Mouse (Mus musculus) midbrain, embryonic 13.5 days (tissue): ENCODE results near the gene Raf1. TPM values are rescaled to one million over a fixed set of nuclear protein-coding genes. Genes with fewer than 3 reads are reported as not detected.

Experiments
- ATAC-seq: fragments of 200-750 bp; cut with Nextera tagmentation; 2 replicates; pipeline ENCODE4 v1.8.0; 2017; ENCODE audit warnings: mild to moderate bottlenecking, moderate TSS enrichment, moderate library complexity
- H3K27ac ChIP-seq: fragments of 300-500 bp; sonication (generic); 2 replicates; pipeline ENCODE4 v1.5.1; 2015; ENCODE audit warnings: inconsistent platforms, mild to moderate bottlenecking, moderate library complexity
- H3K27me3 ChIP-seq: fragments of 300-500 bp; sonication (generic); 2 replicates; pipeline ENCODE4 v1.6.1; 2015; ENCODE audit warnings: mild to moderate bottlenecking, inconsistent platforms
- H3K36me3 ChIP-seq: fragments of 300-500 bp; sonication (generic); 2 replicates; pipeline ENCODE4 v1.6.1; 2015; ENCODE audit warnings: mild to moderate bottlenecking, inconsistent platforms
- H3K4me1 ChIP-seq: fragments of 300-500 bp; sonication (generic); replicated peaks from 2 replicates; pipeline ENCODE4 v1.6.1; 2015; ENCODE audit warnings: inconsistent platforms
- H3K4me2 ChIP-seq: fragments of 300-500 bp; sonication (generic); replicated peaks from 2 replicates; pipeline ENCODE4 v1.6.1; 2015; ENCODE audit warnings: moderate library complexity, mild to moderate bottlenecking, inconsistent platforms
- H3K4me3 ChIP-seq: fragments of 300-500 bp; sonication (generic); replicated peaks from 2 replicates; pipeline ENCODE4 v1.5.1; 2015; ENCODE audit warnings: mild to moderate bottlenecking, inconsistent platforms
- H3K9ac ChIP-seq: fragments of 300-500 bp; sonication (generic); replicated peaks from 2 replicates; pipeline ENCODE4 v1.6.1; 2015; ENCODE audit warnings: mild to moderate bottlenecking, inconsistent platforms
- H3K9me3 ChIP-seq: fragments of 300-500 bp; sonication (generic); 2 replicates; pipeline ENCODE4 v1.6.1; 2016; ENCODE audit warnings: mild to moderate bottlenecking, inconsistent platforms
- WGBS: fragments of 180-500 bp; shearing (Covaris S2); methylation state at CpG from one replicate; pipeline ENCODE4 v1.1.7; 2015; 5-methylcytosine and 5-hydroxymethylcytosine counted together
- polyA plus RNA-seq: library from polyadenylated mRNA; unstranded; fragments of >200 nt; fragmentation: Nextera tagmentation; extraction: Ambion mirVana; gene quantifications from 2 replicates; pipeline ENCODE4 v1.2.1, GENCODE M21; 2015

The Raf1 gene
- polyA plus RNA-seq, 1 experiment from 2014 or later, result 159 TPM

DNA sequence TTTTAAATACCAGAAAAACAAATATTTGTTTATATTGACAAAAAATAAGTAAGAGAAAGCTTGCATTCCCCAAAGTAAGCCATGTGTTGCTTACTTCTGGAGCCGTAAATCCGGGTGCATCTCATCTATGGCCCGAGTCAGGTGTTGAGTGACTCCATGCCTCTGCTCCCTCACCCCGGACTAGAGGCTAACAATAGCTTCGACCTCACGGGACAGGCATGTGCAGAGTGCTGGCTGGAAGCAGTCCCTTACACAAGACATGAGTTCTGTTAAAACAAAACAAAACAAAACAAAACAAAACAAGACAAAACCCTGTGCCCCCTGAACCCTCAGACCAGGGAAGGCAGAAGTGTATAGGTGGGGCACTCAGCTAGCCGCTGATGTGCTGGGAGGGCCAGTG lies 18.7 kb upstream of the Raf1 start:
- H3K9me3 ChIP-seq, result no peaks in the 10 kb centered on the region
- H3K27me3 ChIP-seq, result no peaks in the 10 kb centered on the region
- no peaks in the 10 kb centered on the region for H3K4me1 ChIP-seq
- H3K4me2 ChIP-seq, result no peak overlapping the region
- H3K9ac ChIP-seq, result no peak overlapping the region
- ATAC-seq, result no peak
- no peak overlapping the region for H3K27ac ChIP-seq
- no peaks in the 10 kb centered on the region for H3K36me3 ChIP-seq
- no peak overlapping the region for H3K4me3 ChIP-seq
- 54% methylated on average over 7 of the region's 7 CpGs for WGBS

DNA sequence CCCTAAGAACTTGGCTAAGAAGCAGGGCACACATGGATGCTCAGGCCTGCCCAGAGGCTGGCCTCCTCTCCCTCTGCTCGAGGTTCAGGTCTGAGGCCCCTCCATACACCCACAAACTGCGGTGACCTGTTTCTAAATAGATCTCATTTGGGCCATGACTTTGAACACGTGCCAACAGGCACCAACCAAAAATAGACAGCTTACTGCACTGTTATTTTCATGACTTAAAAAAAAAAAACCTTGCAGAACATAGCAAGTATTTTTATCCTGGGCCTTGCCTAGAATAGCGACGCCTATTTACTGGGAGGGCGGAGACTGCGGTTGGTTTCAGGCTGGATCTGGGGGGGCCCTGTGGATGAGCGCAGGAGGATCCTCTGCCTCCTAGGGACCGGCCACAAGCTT lies 18.0 kb upstream of the Raf1 start:
- no peak for ATAC-seq
- Histone ChIP-seq H3K9me3 (no peaks in the 10 kb centered on the region), H3K36me3 (no peaks in the 10 kb centered on the region), H3K4me1 (no peaks in the 10 kb centered on the region), H3K27me3 (no peaks in the 10 kb centered on the region), H3K4me3 (no peak overlapping the region), H3K27ac (no peak overlapping the region), H3K9ac (no peak overlapping the region), H3K4me2 (no peak overlapping the region)
- 60% methylated on average over 9 of the region's 9 CpGs for WGBS

DNA sequence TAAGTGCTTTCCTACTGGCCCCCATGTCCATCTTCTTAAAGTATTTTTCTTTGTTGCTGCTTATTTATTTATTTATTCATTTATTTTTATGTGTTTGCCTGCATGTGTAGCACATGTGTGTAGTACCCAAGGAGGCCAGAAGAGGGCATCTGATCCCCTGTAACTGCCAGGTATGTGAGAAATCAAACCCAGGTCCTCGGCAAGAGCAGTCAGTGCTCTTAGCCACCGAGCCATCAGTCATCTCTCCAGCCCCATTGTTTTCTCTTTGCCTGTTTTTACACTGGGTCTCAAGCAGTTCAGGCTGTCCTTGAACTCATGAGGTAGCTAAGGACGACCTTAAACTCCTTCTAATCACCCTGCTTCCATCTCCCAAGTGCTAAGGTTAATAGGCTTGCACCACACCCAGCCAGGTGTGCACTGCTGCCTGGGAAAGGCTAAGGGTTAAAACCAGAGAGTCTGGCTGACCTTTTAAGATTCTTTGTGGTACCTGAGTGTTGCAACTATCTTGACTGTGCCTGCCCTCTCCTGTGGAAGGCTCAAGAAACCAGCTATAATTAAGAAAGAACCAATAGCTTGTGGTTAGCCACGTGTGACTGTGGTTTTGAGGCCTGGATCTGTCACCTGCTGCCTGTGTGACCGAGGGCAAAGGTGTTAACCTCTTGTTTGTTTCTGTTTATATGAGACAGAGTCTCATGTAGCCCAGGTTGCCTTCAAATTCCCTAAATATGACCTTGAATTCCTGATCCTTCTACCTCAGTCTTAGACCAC lies 16.7 kb upstream of the Raf1 start:
- WGBS, result 72% methylated on average over 5 of the region's 5 CpGs
- H3K36me3 ChIP-seq, result no peaks in the 10 kb centered on the region
- H3K4me2 ChIP-seq, result no peak overlapping the region
- H3K9me3 ChIP-seq, result no peaks in the 10 kb centered on the region
- no peak overlapping the region for H3K27ac ChIP-seq
- ATAC-seq, result no peak
- no peaks in the 10 kb centered on the region for H3K27me3 ChIP-seq
- no peaks in the 10 kb centered on the region for H3K4me1 ChIP-seq
- no peak overlapping the region for H3K9ac ChIP-seq
- no peak overlapping the region for H3K4me3 ChIP-seq

DNA sequence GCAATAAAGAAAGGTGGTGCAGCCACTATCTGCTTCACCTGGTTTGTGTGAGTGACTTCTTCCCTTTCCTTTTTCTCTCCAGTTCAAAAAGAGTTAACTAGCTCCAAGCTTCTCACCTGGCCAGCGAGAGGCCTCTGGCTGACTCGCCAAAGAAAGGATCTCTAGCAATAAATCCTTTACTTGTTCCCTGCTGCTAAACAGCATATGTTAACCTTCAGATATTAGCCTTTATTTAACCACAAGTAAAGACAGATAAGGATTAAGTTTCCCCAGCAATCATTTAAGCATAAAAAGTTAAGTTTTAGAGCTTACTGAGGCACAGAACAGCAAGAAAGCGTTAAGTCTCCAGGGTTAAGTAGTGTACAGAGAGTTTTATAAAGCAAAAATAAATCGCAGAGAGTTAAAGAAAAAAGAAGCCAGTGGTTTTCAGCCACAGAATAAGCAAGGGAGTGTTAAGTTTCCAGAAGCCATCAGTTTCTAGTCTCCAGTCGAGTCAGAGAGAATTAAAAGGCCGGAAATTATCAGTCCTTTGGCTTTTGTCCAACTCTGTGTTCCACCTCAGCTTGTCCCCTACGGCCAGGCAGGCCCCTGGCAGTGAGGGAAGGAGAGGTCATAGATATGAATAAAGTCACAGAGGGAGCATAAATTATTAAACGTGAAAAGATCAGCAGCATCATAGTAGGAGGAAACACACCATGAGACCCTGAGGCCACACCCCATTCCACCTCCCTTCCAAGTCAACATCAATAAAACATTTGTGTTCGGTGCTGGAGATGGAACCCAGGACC lies 15.9 kb upstream of the Raf1 start:
- Histone ChIP-seq H3K9ac (no peak overlapping the region), H3K27me3 (no peaks in the 10 kb centered on the region), H3K9me3 (no peaks in the 10 kb centered on the region), H3K36me3 (no peaks in the 10 kb centered on the region), H3K27ac (no peak overlapping the region), H3K4me1 (no peaks in the 10 kb centered on the region), H3K4me3 (no peak overlapping the region), H3K4me2 (no peak overlapping the region)
- no peak for ATAC-seq
- WGBS, result 65% methylated on average over 9 of the region's 9 CpGs

DNA sequence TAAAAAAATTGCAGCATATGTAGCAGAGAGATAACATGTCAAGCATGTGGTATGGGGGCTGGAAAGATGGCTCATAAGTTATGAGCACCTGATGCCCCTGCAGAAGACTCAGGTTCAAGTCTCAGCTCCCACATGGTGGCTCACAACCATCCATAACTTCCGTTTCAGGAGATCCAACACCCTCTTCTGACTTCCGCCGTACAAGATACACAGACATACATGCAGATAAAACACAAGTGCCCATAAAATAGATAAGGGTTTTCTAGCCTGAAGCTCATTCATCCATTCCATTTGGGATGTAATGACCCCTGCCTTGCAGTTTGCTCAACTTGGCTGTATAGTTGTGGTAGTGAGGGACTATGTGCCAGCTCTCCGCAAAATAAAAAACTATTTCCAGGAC lies 13.7 kb upstream of the Raf1 start:
- ATAC-seq, result no peak
- no peaks in the 10 kb centered on the region for H3K4me1 ChIP-seq
- no peak overlapping the region for H3K9ac ChIP-seq
- no peaks in the 10 kb centered on the region for H3K9me3 ChIP-seq
- no peak overlapping the region for H3K4me2 ChIP-seq
- no peaks in the 10 kb centered on the region for H3K27me3 ChIP-seq
- no peak overlapping the region for H3K4me3 ChIP-seq
- no peaks in the 10 kb centered on the region for H3K36me3 ChIP-seq
- 96% methylated on average over 4 of the region's 4 CpGs for WGBS
- no peak overlapping the region for H3K27ac ChIP-seq

DNA sequence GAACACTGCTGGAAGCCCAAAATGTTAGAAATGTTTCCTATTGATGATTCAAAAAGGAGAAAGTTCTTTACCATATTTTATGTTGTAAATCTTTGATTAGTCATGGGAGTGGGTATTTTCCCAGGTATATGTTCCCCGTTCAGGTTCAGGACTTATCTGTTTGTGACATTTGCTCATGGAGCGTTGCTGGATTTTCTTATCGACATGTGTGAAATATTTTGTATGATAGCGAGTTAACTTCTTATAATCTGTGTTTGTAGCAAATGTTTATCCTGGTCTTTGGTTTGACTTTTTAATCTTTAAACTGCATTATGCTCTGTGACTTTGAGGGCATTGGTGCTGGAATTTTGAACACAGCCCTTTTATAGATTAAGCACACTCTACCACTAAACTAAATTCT lies 12.2 kb upstream of the Raf1 start:
- Histone ChIP-seq H3K27me3 (no peaks in the 10 kb centered on the region), H3K4me3 (no peak overlapping the region), H3K9ac (no peak overlapping the region), H3K4me2 (no peak overlapping the region), H3K36me3 (no peaks in the 10 kb centered on the region), H3K27ac (no peak overlapping the region), H3K4me1 (no peaks in the 10 kb centered on the region), H3K9me3 (no peaks in the 10 kb centered on the region)
- ATAC-seq, result no peak
- WGBS, result 90% methylated on average over 4 of the region's 4 CpGs

DNA sequence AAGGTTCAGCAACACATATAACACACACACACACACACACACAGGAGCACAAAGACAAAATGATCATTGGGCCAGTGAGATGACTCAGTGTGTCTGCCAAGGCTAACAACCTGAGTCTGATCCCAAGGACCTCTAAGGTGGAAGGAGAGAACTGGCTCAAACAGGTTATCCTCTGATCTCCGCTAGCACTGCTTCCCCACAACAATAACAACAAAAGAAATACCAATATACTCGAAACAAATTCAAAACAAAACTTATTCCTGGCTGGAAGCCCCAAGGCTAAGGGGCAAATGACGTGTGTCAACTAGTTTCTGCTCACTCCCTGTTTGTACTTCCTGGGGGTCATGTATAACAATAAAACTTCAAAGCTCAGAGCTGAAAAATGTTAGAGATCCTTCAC lies 11.3 kb upstream of the Raf1 start:
- H3K4me3 ChIP-seq, result no peak overlapping the region
- H3K27me3 ChIP-seq, result no peaks in the 10 kb centered on the region
- 68% methylated on average over 3 of the region's 3 CpGs for WGBS
- H3K4me2 ChIP-seq, result no peak overlapping the region
- no peak for ATAC-seq
- H3K4me1 ChIP-seq, result no peaks in the 10 kb centered on the region
- H3K9me3 ChIP-seq, result no peaks in the 10 kb centered on the region
- no peak overlapping the region for H3K27ac ChIP-seq
- no peaks in the 10 kb centered on the region for H3K36me3 ChIP-seq
- no peak overlapping the region for H3K9ac ChIP-seq

DNA sequence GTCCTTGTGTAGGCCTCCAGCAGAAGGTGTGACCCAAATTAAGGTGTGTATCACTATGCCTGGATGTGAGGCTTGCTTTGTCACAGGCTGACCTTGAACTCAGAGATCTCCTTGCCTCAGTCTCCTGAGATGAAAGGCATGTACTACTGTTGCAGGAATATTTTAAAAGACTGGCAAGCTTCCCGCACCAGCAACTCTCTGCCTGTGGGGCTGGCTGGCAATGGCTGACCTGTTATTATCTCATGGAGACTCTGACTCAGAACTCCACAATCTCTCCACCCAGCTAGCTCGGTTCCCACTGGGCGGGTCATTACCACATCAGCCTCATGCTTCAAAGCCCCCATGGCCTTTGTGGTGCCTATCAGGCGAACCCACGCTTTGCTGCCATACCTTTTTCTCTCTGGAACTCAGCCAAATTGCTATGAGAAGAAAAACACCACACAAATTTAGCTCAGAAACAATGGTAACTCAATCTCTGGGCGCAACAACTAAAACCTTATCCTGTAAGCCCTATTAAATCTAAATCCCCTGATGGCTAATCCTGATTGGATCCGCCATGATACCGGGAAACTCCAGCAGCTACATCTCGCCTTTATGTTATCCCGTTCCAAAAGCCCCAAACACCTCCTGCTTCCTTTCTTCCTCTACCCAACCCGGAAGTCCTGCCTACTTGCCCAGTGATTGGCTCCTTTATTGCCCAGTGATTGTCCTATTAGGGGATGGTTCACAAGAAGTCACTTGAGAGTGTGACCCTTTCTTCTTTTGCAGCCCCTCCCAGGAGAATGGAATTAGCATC lies 8.6 kb upstream of the Raf1 start:
- Histone ChIP-seq H3K27me3 (no peaks in the 10 kb centered on the region), H3K4me1 (no peaks in the 10 kb centered on the region), H3K36me3 (no peaks in the 10 kb centered on the region), H3K4me3 (no peak overlapping the region), H3K27ac (no peak overlapping the region), H3K9me3 (no peaks in the 10 kb centered on the region), H3K4me2 (peak overlapping the region; percentile 12; the same call in 1 of the 2 replicates), H3K9ac (no peak overlapping the region)
- 49% methylated on average over 11 of the region's 11 CpGs for WGBS
- no peak for ATAC-seq

DNA sequence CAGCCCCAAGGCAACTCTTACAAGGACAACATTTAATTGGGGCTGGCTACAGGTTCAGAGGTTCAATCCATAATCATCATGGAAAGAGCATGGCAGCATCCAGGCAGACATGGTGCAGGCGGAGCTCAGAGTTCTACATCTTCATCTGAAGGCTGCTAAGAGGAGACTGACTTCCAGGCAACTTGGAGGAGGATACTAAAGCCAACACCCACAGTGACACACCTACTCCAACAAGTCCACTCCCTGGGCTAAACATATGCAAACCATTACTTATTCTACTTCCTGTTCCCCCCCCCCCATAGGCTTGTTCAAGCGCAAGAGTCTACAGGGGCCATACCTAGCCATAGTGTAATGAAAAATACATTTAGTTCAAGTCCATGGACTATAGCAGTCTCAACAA lies 7.8 kb upstream of the Raf1 start:
- H3K4me3 ChIP-seq, result no peak overlapping the region
- no peaks in the 10 kb centered on the region for H3K4me1 ChIP-seq
- H3K27me3 ChIP-seq, result no peaks in the 10 kb centered on the region
- no peak overlapping the region for H3K27ac ChIP-seq
- H3K9ac ChIP-seq, result no peak overlapping the region
- ATAC-seq, result no peak
- 95% methylated on average over 2 of the region's 2 CpGs for WGBS
- H3K4me2 ChIP-seq, result no peak overlapping the region
- H3K36me3 ChIP-seq, result no peaks in the 10 kb centered on the region
- no peaks in the 10 kb centered on the region for H3K9me3 ChIP-seq

DNA sequence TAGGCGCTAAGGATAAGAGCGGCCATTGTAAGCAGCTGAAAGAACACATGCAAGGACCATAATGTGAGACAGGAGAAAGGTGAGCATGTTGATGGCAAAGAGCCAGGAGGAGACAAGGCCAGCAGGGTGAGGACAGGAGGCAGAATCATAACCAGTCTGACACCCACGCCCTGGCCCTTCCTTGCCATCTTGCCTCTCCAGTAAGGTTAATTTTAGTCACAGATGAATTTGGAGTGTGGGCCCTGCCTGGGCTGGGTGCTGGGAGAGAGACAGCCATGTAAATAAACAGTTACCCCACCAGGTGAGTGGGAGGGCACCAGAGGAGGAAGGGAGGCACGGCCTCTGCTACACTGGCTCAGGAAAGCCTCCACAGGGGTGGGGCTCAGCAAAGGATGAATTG lies 4.6 kb upstream of the Raf1 start:
- Histone ChIP-seq H3K27me3 (no peaks in the 10 kb centered on the region), H3K4me2 (no peak overlapping the region), H3K9me3 (no peaks in the 10 kb centered on the region), H3K36me3 (no peaks in the 10 kb centered on the region), H3K9ac (no peak overlapping the region), H3K4me1 (peaks cover 4% of the 10 kb centered on the region; the same call in 1 of the 2 replicates), H3K27ac (no peak overlapping the region), H3K4me3 (no peak overlapping the region)
- 90% methylated on average over 4 of the region's 4 CpGs for WGBS
- no peak for ATAC-seq

DNA sequence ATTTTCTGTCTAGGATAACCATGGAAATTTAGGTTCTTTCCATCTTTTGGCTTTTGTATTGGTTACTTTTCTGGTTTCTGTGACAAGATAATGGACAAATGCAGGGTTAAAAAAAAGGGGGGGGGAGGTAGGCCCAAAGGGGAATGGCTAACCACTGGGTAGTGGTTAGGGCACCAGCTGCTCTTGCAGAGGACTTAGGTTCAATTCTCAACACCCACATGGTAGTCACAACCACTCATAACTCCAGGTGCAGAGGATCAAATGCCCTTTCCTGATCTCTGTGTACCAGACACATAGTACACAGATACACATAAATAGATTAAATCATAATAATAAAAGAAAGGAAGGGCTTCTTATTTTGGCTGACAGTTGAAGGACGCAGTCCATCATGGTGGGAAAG lies 1.6 kb upstream of the Raf1 start:
- Histone ChIP-seq H3K27ac (no peak overlapping the region), H3K4me2 (no peak overlapping the region), H3K4me3 (no peak overlapping the region), H3K9me3 (no peaks in the 10 kb centered on the region), H3K36me3 (no peaks in the 10 kb centered on the region), H3K27me3 (no peaks in the 10 kb centered on the region), H3K4me1 (peaks cover 23% of the 10 kb centered on the region), H3K9ac (no peak overlapping the region)
- ATAC-seq, result no peak
- 96% methylated on average over 1 of the region's 1 CpGs for WGBS

DNA sequence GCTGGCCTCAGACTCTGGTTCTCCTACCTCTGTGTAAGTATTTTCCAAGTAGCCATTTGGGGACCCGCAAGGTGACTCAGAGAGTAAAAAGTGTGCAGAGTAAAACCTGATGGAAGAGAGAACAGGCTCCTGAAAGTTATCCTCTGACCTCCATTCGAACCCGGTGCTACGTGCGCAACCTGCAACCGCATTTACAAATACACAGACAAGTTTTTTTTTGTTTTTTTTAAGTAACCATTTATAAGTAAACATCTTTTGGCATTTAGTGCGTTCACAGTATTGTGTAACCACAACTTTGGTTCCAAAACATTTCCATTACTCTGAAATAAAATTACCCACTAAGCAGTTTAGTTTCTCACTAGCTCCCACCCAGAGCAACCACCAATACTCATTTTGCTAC lies 1.0 kb upstream of the Raf1 start:
- Histone ChIP-seq H3K9me3 (no peaks in the 10 kb centered on the region), H3K9ac (no peak overlapping the region), H3K27me3 (no peaks in the 10 kb centered on the region), H3K4me2 (peak overlapping the region; percentile 80), H3K4me1 (peaks cover 28% of the 10 kb centered on the region), H3K27ac (no peak overlapping the region; the same call in 1 of the 2 replicates), H3K4me3 (peak overlapping the region; percentile 96), H3K36me3 (no peaks in the 10 kb centered on the region)
- 98% methylated on average over 7 of the region's 7 CpGs for WGBS
- no peak for ATAC-seq
